Mouse (Mus musculus): Measurements from ENCODE around the gene Dnah1. TPM values are rescaled to one million over a fixed set of nuclear protein-coding genes. Genes with fewer than 3 reads are reported as not detected.

Gene Dnah1
- polyA plus RNA-seq, 1 experiment = 0.01 TPM

DNA sequence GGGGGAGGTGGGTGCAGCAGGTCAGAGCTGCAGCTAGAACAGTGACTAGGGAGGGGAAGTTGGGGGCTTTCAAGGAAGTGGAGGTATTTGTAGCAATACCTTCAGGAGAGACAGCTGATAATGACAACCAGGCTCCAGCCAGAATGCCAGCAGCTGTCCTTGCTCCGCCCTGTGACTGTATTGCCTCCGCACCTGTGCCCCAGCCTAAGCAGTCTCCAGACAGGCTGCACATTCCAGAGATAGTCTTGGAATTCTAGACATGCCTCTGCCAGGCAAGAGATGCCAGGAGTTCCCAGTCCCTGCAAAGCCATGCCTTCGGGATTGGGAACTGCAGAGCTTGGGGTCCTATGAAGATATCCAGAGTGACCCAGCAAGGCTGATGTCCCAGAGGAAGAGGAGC, 111.2 kb downstream of the Dnah1 start:
- no peak for TF ChIP-seq FOSL1 (IDR thresholded peaks at IDR 0.05; ENCODE audit: insufficient read depth, low read length, poor library complexity, severe bottlenecking)
- TF ChIP-seq USF1 (IDR thresholded peaks at IDR 0.05; ENCODE audit: low read depth) = no peak
- TF ChIP-seq CEBPB (IDR thresholded peaks at IDR 0.05; ENCODE audit: low read depth) = no peak
- no peak for TF ChIP-seq MAX (IDR thresholded peaks at IDR 0.05)
- no peak for TF ChIP-seq MYOD1 (IDR thresholded peaks at IDR 0.05; ENCODE audit: control insufficient read depth, insufficient read length, low read depth)
- Histone ChIP-seq H3K4me3 (ENCODE audit: insufficient read depth, poor library complexity, severe bottlenecking) (no peak overlapping the region), H3K79me2 (ENCODE audit: control insufficient read depth, insufficient read depth) (peaks cover 3% of the 10 kb centered on the region)

DNA sequence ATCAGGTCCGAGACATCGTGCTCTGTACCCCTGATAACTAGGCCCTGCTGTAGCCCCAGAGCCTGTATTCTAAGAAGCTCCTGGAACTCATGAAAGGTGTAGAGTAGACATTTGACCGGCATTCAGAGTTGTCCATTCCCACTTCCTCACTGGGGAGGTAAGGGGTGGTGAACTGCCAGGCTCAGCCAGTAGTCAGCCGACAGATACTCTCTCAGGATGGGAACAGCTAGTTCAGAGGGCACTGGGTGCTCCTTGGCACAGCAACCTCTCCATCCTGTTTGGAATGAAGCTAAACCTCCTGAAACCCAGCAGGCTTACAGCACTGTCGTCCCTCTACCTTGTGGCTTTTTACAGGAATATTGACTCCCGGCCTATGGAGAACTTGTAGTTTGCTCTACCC, 111.8 kb downstream of the Dnah1 start:
- H3K79me2 ChIP-seq (ENCODE audit: control insufficient read depth, insufficient read depth) = peaks cover 9% of the 10 kb centered on the region
- TF ChIP-seq USF1 (IDR thresholded peaks at IDR 0.05; ENCODE audit: low read depth) = no peak
- TF ChIP-seq MAX (IDR thresholded peaks at IDR 0.05) = no peak
- TF ChIP-seq FOSL1 (IDR thresholded peaks at IDR 0.05; ENCODE audit: insufficient read depth, low read length, poor library complexity, severe bottlenecking) = no peak
- TF ChIP-seq CEBPB (IDR thresholded peaks at IDR 0.05; ENCODE audit: low read depth) = no peak
- TF ChIP-seq MYOD1 (IDR thresholded peaks at IDR 0.05; ENCODE audit: control insufficient read depth, insufficient read length, low read depth) = no peak
- TF ChIP-seq MYOG (IDR thresholded peaks at IDR 0.05; ENCODE audit: control insufficient read depth, extremely low read depth, insufficient read length) = no peak
- no peak for TF ChIP-seq CTCF (IDR thresholded peaks at IDR 0.05; ENCODE audit: control insufficient read depth, insufficient read depth, insufficient read length)
- peaks cover 5% of the 10 kb centered on the region for H3K79me3 ChIP-seq (ENCODE audit: low read depth)
- H3K27me3 ChIP-seq (ENCODE audit: control insufficient read depth, insufficient read depth, insufficient read length) = no peaks in the 10 kb centered on the region
- H3ac ChIP-seq (ENCODE audit: control insufficient read depth, insufficient read length, low read depth) = no peak overlapping the region
- H3K4me3 ChIP-seq (ENCODE audit: insufficient read depth, poor library complexity, severe bottlenecking) = no peak overlapping the region
- peaks cover 6% of the 10 kb centered on the region for H3K36me3 ChIP-seq (ENCODE audit: control insufficient read depth, insufficient read depth)

More for the DNA sequence above, 111.2 kb downstream of the Dnah1 start:
- Histone ChIP-seq H3K36me3 (ENCODE audit: control insufficient read depth, insufficient read depth) (peaks cover 6% of the 10 kb centered on the region), H3ac (ENCODE audit: control insufficient read depth, insufficient read length, low read depth) (no peak overlapping the region), H3K27me3 (ENCODE audit: control insufficient read depth, insufficient read depth, insufficient read length) (no peaks in the 10 kb centered on the region), H3K79me3 (ENCODE audit: low read depth) (no peaks in the 10 kb centered on the region)

Other genes starting within 250 kb of the Dnah1 start
- gene Smim4, start 194.9 kb downstream of the Dnah1 start, polyA plus RNA-seq (2012; fragmentation: generic; extraction: Trizol) = 70.5 TPM
- 322 TPM for gene Nt5dc2, start 192.8 kb downstream of the Dnah1 start, polyA plus RNA-seq (2012; fragmentation: generic; extraction: Trizol)
- gene Stab1, start 155.3 kb downstream of the Dnah1 start, polyA plus RNA-seq (2012; fragmentation: generic; extraction: Trizol) = 0.25 TPM
- gene Tnnc1, start 115.6 kb downstream of the Dnah1 start, polyA plus RNA-seq (2012; fragmentation: generic; extraction: Trizol) = 21.0 TPM
- 160 TPM for gene Nisch, start 107.0 kb downstream of the Dnah1 start, polyA plus RNA-seq (2012; fragmentation: generic; extraction: Trizol)
- 0.14 TPM for gene Sema3g, start 106.0 kb downstream of the Dnah1 start, polyA plus RNA-seq (2012; fragmentation: generic; extraction: Trizol)
- 4.5 TPM for gene Phf7, start 72.6 kb downstream of the Dnah1 start, polyA plus RNA-seq (2012; fragmentation: generic; extraction: Trizol)
- 42.0 TPM for gene Bap1, start 72.4 kb downstream of the Dnah1 start, polyA plus RNA-seq (2012; fragmentation: generic; extraction: Trizol)
- gene Capn7, start 12.7 kb upstream of the Dnah1 start, polyA plus RNA-seq (2012; fragmentation: generic; extraction: Trizol) = 6.7 TPM
- 8.7 TPM for gene Sh3bp5, start 112.2 kb upstream of the Dnah1 start, polyA plus RNA-seq (2012; fragmentation: generic; extraction: Trizol)
- gene Eaf1, start 170.5 kb upstream of the Dnah1 start, polyA plus RNA-seq (2012; fragmentation: generic; extraction: Trizol) = 30.2 TPM
- gene Mettl6, start 171.1 kb upstream of the Dnah1 start, polyA plus RNA-seq (2012; fragmentation: generic; extraction: Trizol) = 17.0 TPM